Mouse (Mus musculus) CH12.LX (cell line): ENCODE results near the gene Nes. TPM values are rescaled to one million over a fixed set of nuclear protein-coding genes. Genes with fewer than 3 reads are reported as not detected.

Source experiments
- DNase-seq: peaks from one replicate; pipeline ENCODE4 v3.0.0-alpha.2; 2013; ENCODE audit errors: extremely low read depth
- H3K27ac ChIP-seq: 2 replicates; pipeline ENCODE4 v1.5.1; 2012; ENCODE audit warnings: low read depth, mild to moderate bottlenecking, control low read depth, moderate library complexity; ENCODE audit not compliant: insufficient read depth
- H3K27me3 ChIP-seq: replicated peaks from 2 replicates; pipeline ENCODE3; 2012; ENCODE audit warnings: inconsistent platforms
- H3K36me3 ChIP-seq, 2 experiments: replicated peaks in 1 of 2; 2 replicates each; pipeline versions ENCODE3 to v1.6.1; 2012; ENCODE audit warnings: inconsistent platforms in 1 of 2, low read length in 1 of 2, mild to moderate bottlenecking in 1 of 2, mixed read lengths in 1 of 2, moderate library complexity in 1 of 2; ENCODE audit not compliant: control insufficient read depth in 1 of 2, insufficient read depth in 1 of 2
- H3K4me1 ChIP-seq, 2 experiments: 2 replicates each; pipeline ENCODE4 v1.6.1; 2012; ENCODE audit warnings: inconsistent platforms in 1 of 2, moderate library complexity in 1 of 2; ENCODE audit not compliant: insufficient read depth in 2 of 2, control insufficient read depth in 1 of 2
- H3K4me2 ChIP-seq: 2 replicates; pipeline ENCODE4 v1.6.1; 2012; ENCODE audit warnings: low read depth, mild to moderate bottlenecking, control low read depth; ENCODE audit not compliant: poor library complexity, insufficient read depth, severe bottlenecking
- H3K4me3 ChIP-seq, 3 experiments: fragments of 150-350 bp in 1 of 3; sonication (generic) in 1 of 3; replicated peaks in 1 of 3; 2 replicates each; pipeline versions ENCODE3 to v1.5.1; 2011 to 2012; ENCODE audit warnings: low read depth in 2 of 3, low read length in 2 of 3, mild to moderate bottlenecking in 2 of 3, moderate library complexity in 2 of 3, control low read depth in 1 of 3, improper control_type of control experiment in 1 of 3, inconsistent platforms in 1 of 3, mixed read lengths in 1 of 3; ENCODE audit not compliant: poor library complexity in 1 of 3
- H3K79me2 ChIP-seq: replicated peaks from 2 replicates; pipeline ENCODE4 v1.6.1; 2012; ENCODE audit warnings: mild to moderate bottlenecking, moderate library complexity; ENCODE audit not compliant: control insufficient read depth, poor library complexity, insufficient read depth, severe bottlenecking; ENCODE audit errors: extremely low read depth
- H3K9ac ChIP-seq: 2 replicates; pipeline ENCODE4 v1.6.1; 2012; ENCODE audit warnings: low read depth, mild to moderate bottlenecking, control low read depth, moderate library complexity; ENCODE audit not compliant: insufficient read depth
- H3K9me3 ChIP-seq: replicated peaks from 2 replicates; pipeline ENCODE3; 2012; ENCODE audit warnings: low read length, inconsistent platforms, mixed read lengths
- BHLHE40 ChIP-seq: IDR thresholded peaks from 2 replicates; pipeline ENCODE4 v1.6.1; 2011; ENCODE audit warnings: mild to moderate bottlenecking, low read depth, low read length, improper control_type of control experiment
- CHD2 ChIP-seq: IDR thresholded peaks from 2 replicates; pipeline ENCODE4 v1.6.1; 2011; ENCODE audit warnings: low read length, improper control_type of control experiment
- CTCF ChIP-seq, 2 experiments: IDR thresholded peaks in 1 of 2; conservative IDR thresholded peaks in 1 of 2; 2 replicates each; pipeline ENCODE4 v1.5.1; 2011 to 2012; ENCODE audit warnings: low read depth in 2 of 2, low read length in 2 of 2, improper control_type of control experiment in 1 of 2, inconsistent platforms in 1 of 2, mild to moderate bottlenecking in 1 of 2, moderate library complexity in 1 of 2
- ELF1 ChIP-seq: IDR thresholded peaks from 2 replicates; pipeline ENCODE4 v1.6.1; 2014; ENCODE audit warnings: low read depth, mild to moderate bottlenecking, inconsistent platforms, low read length, improper control_type of control experiment
- EP300 ChIP-seq: IDR thresholded peaks from 2 replicates; pipeline ENCODE4 v1.6.1; 2011; ENCODE audit warnings: low read length, improper control_type of control experiment
- ETS1 ChIP-seq: conservative IDR thresholded peaks from 2 replicates; pipeline ENCODE4 v1.6.1; 2012; ENCODE audit warnings: low read depth, mild to moderate bottlenecking, inconsistent platforms, low read length, improper control_type of control experiment, moderate library complexity
- GABPA ChIP-seq: IDR thresholded peaks from 2 replicates; pipeline ENCODE4 v1.6.1; 2012; ENCODE audit warnings: low read depth, low read length, improper control_type of control experiment, inconsistent platforms; ENCODE audit not compliant: insufficient replicate concordance
- IRF4 ChIP-seq: IDR thresholded peaks from 2 replicates; pipeline ENCODE4 v1.6.1; 2014; ENCODE audit warnings: low read depth, mild to moderate bottlenecking, inconsistent platforms, low read length, improper control_type of control experiment
- JUN ChIP-seq: IDR thresholded peaks from 2 replicates; pipeline ENCODE4 v1.6.1; 2011; ENCODE audit warnings: low read depth, mild to moderate bottlenecking, low read length, improper control_type of control experiment, moderate library complexity; ENCODE audit not compliant: insufficient read depth
- JUND ChIP-seq: conservative IDR thresholded peaks from 2 replicates; pipeline ENCODE4 v1.6.1; 2011; ENCODE audit warnings: low read depth, low read length, improper control_type of control experiment
- KAT2A ChIP-seq: IDR thresholded peaks from 2 replicates; pipeline ENCODE4 v1.6.1; 2012; ENCODE audit warnings: low read length, improper control_type of control experiment, inconsistent platforms; ENCODE audit not compliant: insufficient replicate concordance
- MAX ChIP-seq: IDR thresholded peaks from 2 replicates; pipeline ENCODE4 v1.6.1; 2011; ENCODE audit warnings: low read length, improper control_type of control experiment
- MAZ ChIP-seq: IDR thresholded peaks from 2 replicates; pipeline ENCODE4 v1.6.1; 2012; ENCODE audit warnings: low read depth, mild to moderate bottlenecking, inconsistent platforms, low read length, improper control_type of control experiment, moderate library complexity
- MEF2A ChIP-seq: IDR thresholded peaks from 2 replicates; pipeline ENCODE4 v1.6.1; 2014; ENCODE audit warnings: low read depth, mild to moderate bottlenecking, inconsistent platforms, low read length, improper control_type of control experiment, borderline replicate concordance
- MYC ChIP-seq: IDR thresholded peaks from 2 replicates; pipeline ENCODE4 v1.6.1; 2011; ENCODE audit warnings: low read depth, mild to moderate bottlenecking, improper control_type of control experiment, low read length
- NELFE ChIP-seq: IDR thresholded peaks from 2 replicates; pipeline ENCODE4 v1.6.1; 2011; ENCODE audit warnings: low read depth, low read length, improper control_type of control experiment
- NRF1 ChIP-seq: IDR thresholded peaks from 2 replicates; pipeline ENCODE4 v1.6.1; 2014; ENCODE audit warnings: low read depth, mild to moderate bottlenecking, inconsistent platforms, low read length, improper control_type of control experiment, moderate library complexity
- PAX5 ChIP-seq: IDR thresholded peaks from 2 replicates; pipeline ENCODE4 v1.6.1; 2012; ENCODE audit warnings: low read length, inconsistent platforms, mixed read lengths
- POLR2A ChIP-seq: IDR thresholded peaks from 2 replicates; pipeline ENCODE4 v1.6.1; 2011; ENCODE audit warnings: low read depth, mild to moderate bottlenecking, improper control_type of control experiment, low read length
- RAD21 ChIP-seq: IDR thresholded peaks from 2 replicates; pipeline ENCODE4 v1.6.1; 2011; ENCODE audit warnings: low read depth, mild to moderate bottlenecking, low read length, improper control_type of control experiment, moderate library complexity
- SMC3 ChIP-seq: IDR thresholded peaks from 2 replicates; pipeline ENCODE4 v1.6.1; 2011; ENCODE audit warnings: low read depth, low read length, improper control_type of control experiment
- TBP ChIP-seq: conservative IDR thresholded peaks from 2 replicates; pipeline ENCODE4 v1.6.1; 2011; ENCODE audit warnings: low read depth, low read length, improper control_type of control experiment
- ZMIZ1 ChIP-seq: IDR thresholded peaks from 2 replicates; pipeline ENCODE4 v1.6.1; 2012; ENCODE audit warnings: low read depth, mild to moderate bottlenecking, inconsistent platforms, low read length, improper control_type of control experiment
- ZNF384 ChIP-seq: IDR thresholded peaks from 2 replicates; pipeline ENCODE4 v1.6.1; 2012; ENCODE audit warnings: low read depth, low read length, improper control_type of control experiment, inconsistent platforms
- dilution Hi-C: fragments of 300-500 bp; cut with MboI; formaldehyde crosslinking; loops from 2 replicates; pipeline ENCODE4 v1.14.3; 2020; ENCODE audit warnings: low sequenced_read_pairs; ENCODE audit not compliant: extremely low pct_unique_long_range_greater_than_20kb, extremely low pct_ligation_motif_present
- in situ Hi-C: fragments of 300-500 bp; cut with MboI; formaldehyde crosslinking; loops from 3 replicates; pipeline ENCODE4 v1.14.3; 2019; ENCODE audit warnings: low sequenced_read_pairs, low pct_ligation_motif_present, low pct_unique_long_range_greater_than_20kb, mixed read lengths
- polyA plus RNA-seq: library from polyadenylated mRNA; unstranded; fragments of >175 nt; gene quantifications from 2 replicates; pipeline ENCODE4 v1.2.1, GENCODE M21; 2012; ENCODE audit warnings: low read depth; ENCODE audit not compliant: insufficient read length
- total RNA-seq, 2 experiments: library from RNA; depleted of rRNA; stranded (reverse); fragments of 300-350 nt in 1 of 2; fragments of >200 nt in 1 of 2; gene quantifications; 2 replicates each; pipeline ENCODE4 v1.2.3; 2012 to 2014

Gene Nes
- total and polyA plus RNA-seq, 3 experiments: 0.04 TPM; not detected in 1

DNA sequence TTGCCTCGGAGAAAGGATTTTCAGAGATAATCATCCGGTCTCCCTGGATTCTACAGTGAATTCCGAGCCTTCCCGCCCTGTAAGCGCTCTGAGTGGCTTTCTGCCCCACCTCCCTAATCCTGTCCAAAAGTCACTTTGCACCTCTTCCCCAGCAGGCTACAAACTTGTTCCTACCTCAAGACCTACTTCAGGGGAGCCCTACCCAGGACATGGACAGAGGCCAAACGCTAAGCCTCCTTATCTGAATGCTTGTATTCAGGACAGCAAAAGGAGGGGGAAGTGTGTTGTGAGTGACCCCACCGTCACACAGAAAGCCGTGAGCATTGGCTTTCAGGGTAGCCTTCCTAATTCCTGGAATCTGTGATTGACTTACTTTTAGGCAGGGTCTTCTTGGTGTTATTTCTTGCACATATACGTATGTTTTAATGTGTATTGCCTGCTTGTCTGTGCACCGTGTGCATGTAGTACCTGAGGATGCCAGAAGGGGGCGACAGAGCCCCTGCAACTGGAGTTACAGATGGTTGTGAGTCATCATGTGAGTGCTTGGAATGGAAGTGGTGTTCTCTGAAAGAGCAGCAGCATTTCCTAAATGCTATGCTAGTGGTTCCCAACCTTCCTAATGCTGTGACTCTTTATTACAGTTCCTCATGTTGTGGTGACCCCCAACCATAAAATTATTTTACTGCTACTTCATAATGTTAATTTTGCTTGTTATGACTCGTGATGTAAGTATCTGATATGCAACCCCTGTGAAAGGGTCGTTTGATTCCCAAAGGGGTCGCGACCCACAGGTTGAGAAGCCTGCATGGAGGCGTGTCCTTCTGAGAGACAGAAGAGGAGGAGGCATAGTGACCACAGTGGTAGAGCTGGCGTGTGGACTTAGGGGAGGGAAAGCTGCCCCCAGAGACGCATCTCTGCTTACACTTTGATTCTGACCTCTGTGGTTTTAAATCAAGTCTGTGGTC, 35.2 kb downstream of the Nes start:
- peaks cover 17% of the 10 kb centered on the region for H3K9me3 ChIP-seq
- dilution Hi-C loops (no loop called here), in situ Hi-C loops (no loop called here)
- H3K4me3 ChIP-seq: no peak overlapping the region
- H3K4me1 ChIP-seq: no peaks in the 10 kb centered on the region
- no peak overlapping the region for H3K4me2 ChIP-seq
- H3K36me3 ChIP-seq: no peaks in the 10 kb centered on the region
- H3K27me3 ChIP-seq: peaks cover 63% of the 10 kb centered on the region
- TF ChIP-seq CTCF (conservative IDR thresholded peaks at IDR 0.05 in 1 of 2, IDR thresholded peaks at IDR 0.05 in 1 of 2; ENCODE audit: low read depth in 2 of 2, low read length in 2 of 2) (peak; percentile 52 to 75), NRF1 (no peak)
- no peak overlapping the region for H3K9ac ChIP-seq
- peak; percentile 32 for DNase-seq
- no peaks in the 10 kb centered on the region for H3K79me2 ChIP-seq
- H3K27ac ChIP-seq: no peak overlapping the region

DNA sequence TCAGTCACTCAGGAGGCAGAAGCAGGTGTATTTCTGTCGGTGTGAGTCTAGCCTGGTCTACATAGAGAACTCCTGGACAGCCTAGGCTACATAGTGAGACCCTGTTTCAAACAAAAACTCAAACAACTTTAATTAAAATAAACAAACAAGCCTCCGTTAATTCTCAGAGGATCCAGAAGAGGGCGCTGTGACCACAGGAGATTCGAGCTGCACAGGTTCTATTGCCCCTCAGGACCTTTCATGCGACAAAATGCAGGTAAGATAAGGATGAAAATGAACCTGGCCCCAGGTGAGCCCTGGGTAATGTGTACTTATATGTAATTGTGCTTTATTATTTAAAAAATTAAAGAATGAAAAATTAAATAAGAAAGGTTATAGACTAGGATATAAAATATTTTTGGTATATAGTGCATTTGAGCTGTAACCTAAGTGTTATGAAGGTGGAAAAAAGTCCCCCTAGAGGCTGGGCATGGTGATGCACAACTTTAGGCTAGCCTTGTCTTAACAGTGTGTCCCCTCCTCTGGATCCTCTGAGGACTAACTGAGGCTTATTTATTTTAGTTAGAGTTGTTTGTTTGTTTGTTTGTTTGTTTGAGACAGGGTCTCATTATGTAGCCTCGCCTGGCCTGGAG, 39.9 kb downstream of the Nes start:
- Histone ChIP-seq H3K4me1 (no peaks in the 10 kb centered on the region), H3K9me3 (peaks cover 16% of the 10 kb centered on the region), H3K4me3 (no peak overlapping the region), H3K27ac (no peak overlapping the region), H3K4me2 (no peak overlapping the region; the same call in 1 of the 2 replicates), H3K9ac (no peak overlapping the region), H3K27me3 (peaks cover 54% of the 10 kb centered on the region), H3K36me3 (no peaks in the 10 kb centered on the region), H3K79me2 (no peaks in the 10 kb centered on the region)
- dilution Hi-C loops: no loop called here
- in situ Hi-C loops: no loop called here
- peak; percentile 64 for DNase-seq
- TF ChIP-seq MEF2A (no peak), RAD21 (peak; percentile 55), EP300 (no peak), GABPA (no peak), KAT2A (no peak), TBP (no peak), CHD2 (no peak), JUND (no peak), CTCF (conservative IDR thresholded peaks at IDR 0.05 in 1 of 2, IDR thresholded peaks at IDR 0.05 in 1 of 2; ENCODE audit: low read depth in 2 of 2, low read length in 2 of 2) (peak; percentile 66 to 67), POLR2A (no peak), MAX (no peak), JUN (no peak), MAZ (no peak), ZNF384 (no peak), IRF4 (no peak), BHLHE40 (no peak), MYC (no peak), SMC3 (peak; percentile 52), ETS1 (no peak), NELFE (no peak), ELF1 (no peak), ZMIZ1 (no peak), PAX5 (no peak)
